Mouse (Mus musculus) gastrocnemius, postnatal 4 days (tissue): ENCODE measurements around the gene Ewsr1. TPM values are rescaled to one million over a fixed set of nuclear protein-coding genes. Genes with fewer than 3 reads are reported as not detected.

Experiments
- microRNA-seq: library from miRNA; unstranded; fragments of <30 nt; microRNA quantifications from one replicate; pipeline ENCODE4 v1.2.0, GENCODE M21; 2021
- total RNA-seq, 2 experiments: library from RNA; stranded (reverse); gene quantifications; 2 replicates each; pipeline ENCODE4 v1.2.3; 2021

Ewsr1 gene
- total RNA-seq, 2 experiments from 2014 or later: 205 to 243 TPM

Small RNAs within 50 kb of the gene (microRNA-seq; reads per million reads assigned to microRNA genes)
- gene Gm47296: not detected

Other genes with a start within 250 kb of the Ewsr1 start
- gene Nf2, start 249.7 kb downstream of the Ewsr1 start, total RNA-seq: 10 to 100 TPM; 56.2 to 56.8 TPM
- gene Nipsnap1, start 225.3 kb downstream of the Ewsr1 start, total RNA-seq: 1 to 10 TPM; 4.0 to 4.1 TPM
- gene Thoc5, start 203.9 kb downstream of the Ewsr1 start, total RNA-seq: 10 to 100 TPM; 18.2 to 19.6 TPM
- gene Nefh, start 151.2 kb downstream of the Ewsr1 start, total RNA-seq: under 1 TPM; 0.08 to 0.17 TPM
- 10 to 100 TPM; 46.5 to 58.0 TPM for gene Ap1b1, start 112.4 kb downstream of the Ewsr1 start, total RNA-seq
- gene Rasl10a, start 41.1 kb downstream of the Ewsr1 start, total RNA-seq: 1 to 10 TPM; 1.9 to 2.8 TPM
- 10 to 100 TPM; 25.1 to 28.5 TPM for gene Gas2l1, start 33.9 kb downstream of the Ewsr1 start, total RNA-seq
- gene Rhbdd3, start 340 bp downstream of the Ewsr1 start, total RNA-seq: 10 to 100 TPM; 25.7 to 25.8 TPM
- 10 to 100 TPM; 17.4 to 20.4 TPM for gene Emid1, start 53.0 kb upstream of the Ewsr1 start, total RNA-seq
- 100 to 1,000 TPM in 1 of 2 experiments, 10 to 100 TPM in 1; 99.8 to 106 TPM for gene Kremen1, start 162.3 kb upstream of the Ewsr1 start, total RNA-seq